Mouse (Mus musculus): ENCODE data around the gene Gm17693.
"Not testable (repeated sequence)": the region's sequence is repeated elsewhere in the genome, so short reads cannot be mapped to it uniquely, and the experiment has no call there.

Gm17693 gene

DNA sequence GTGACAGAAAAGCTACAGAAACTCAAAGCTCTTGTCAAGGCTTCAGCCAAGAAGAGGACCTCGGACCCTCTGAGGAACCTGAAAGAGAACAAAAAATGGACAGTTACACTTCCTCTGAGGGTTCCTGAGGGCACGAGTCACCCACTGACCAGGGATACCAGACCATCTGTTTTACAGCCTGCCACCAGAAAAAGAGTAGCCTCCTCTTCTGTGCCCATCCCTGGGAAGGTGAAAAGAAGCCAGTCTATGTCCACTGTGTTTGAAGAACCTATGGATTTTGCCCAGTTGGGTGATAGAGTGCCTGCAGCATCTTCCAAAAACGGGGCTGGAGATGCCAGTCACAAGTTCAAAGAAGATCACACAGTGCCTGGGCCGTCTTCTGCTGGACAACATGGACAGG, at the start of gene Gm17693:
TSS of gene Gm17693 (plus strand) at position 301 of the 400 bp plus-strand sequence.
- DNase-seq (ENCODE audit: extremely low read depth, insufficient read length, low spot score), result not testable (repeated sequence)
